Mouse (Mus musculus) ES-E14 (cell line): ENCODE data around the gene Casp7. TPM values are rescaled to one million over a fixed set of nuclear protein-coding genes. Genes with fewer than 3 reads are reported as not detected.

Experiments used
- DNase-seq: peaks from one replicate; pipeline ENCODE4 v3.0.0-alpha.2; 2013; ENCODE audit warnings: low read depth, low spot score
- H3K27ac ChIP-seq: 2 replicates; pipeline ENCODE4 v1.5.1; 2012; ENCODE audit warnings: low read depth, mild to moderate bottlenecking, low read length, moderate library complexity, mixed read lengths; ENCODE audit not compliant: poor library complexity, insufficient read depth, severe bottlenecking
- H3K36me3 ChIP-seq: 2 replicates; pipeline ENCODE4 v1.6.1; 2012; ENCODE audit warnings: mild to moderate bottlenecking, low read length, moderate library complexity, mixed read lengths; ENCODE audit not compliant: control insufficient read depth, poor library complexity, insufficient read depth, severe bottlenecking
- H3K4me1 ChIP-seq, 2 experiments: fragments of 150-350 bp in 1 of 2; sonication (generic) in 1 of 2; 2 replicates each; pipeline ENCODE4 v1.6.1; 2012; ENCODE audit warnings: low read length in 2 of 2, mild to moderate bottlenecking in 1 of 2, mixed read lengths in 1 of 2; ENCODE audit not compliant: control insufficient read depth in 2 of 2, insufficient read depth in 2 of 2, poor library complexity in 1 of 2
- H3K4me3 ChIP-seq, 2 experiments: fragments of 150-350 bp in 1 of 2; sonication (generic) in 1 of 2; 2 replicates each; pipeline ENCODE4 v1.5.1; 2012; ENCODE audit warnings: low read length in 2 of 2, low read depth in 1 of 2, mild to moderate bottlenecking in 1 of 2, mixed read lengths in 1 of 2; ENCODE audit not compliant: insufficient read depth in 1 of 2, poor library complexity in 1 of 2, severe bottlenecking in 1 of 2
- H3K9ac ChIP-seq: 2 replicates; pipeline ENCODE4 v1.6.1; 2012; ENCODE audit warnings: low read depth, mild to moderate bottlenecking, low read length, mixed read lengths; ENCODE audit not compliant: poor library complexity, insufficient read depth, severe bottlenecking
- H3K9me3 ChIP-seq: fragments of 150-350 bp; sonication (generic); 2 replicates; pipeline ENCODE4 v1.6.1; 2012; ENCODE audit warnings: low read depth, mild to moderate bottlenecking, low read length; ENCODE audit not compliant: control insufficient read depth, insufficient read depth
- CHD2 ChIP-seq: IDR thresholded peaks from 2 replicates; pipeline ENCODE4 v1.6.1; 2014; ENCODE audit warnings: mild to moderate bottlenecking, low read depth, low read length, inconsistent platforms
- HCFC1 ChIP-seq: IDR thresholded peaks from 2 replicates; pipeline ENCODE4 v1.6.1; 2012; ENCODE audit warnings: low read length, inconsistent platforms, borderline replicate concordance; ENCODE audit not compliant: insufficient read depth
- MAFK ChIP-seq: IDR thresholded peaks from 2 replicates; pipeline ENCODE4 v1.6.1; 2014; ENCODE audit warnings: mild to moderate bottlenecking, low read depth, low read length, inconsistent platforms; ENCODE audit not compliant: insufficient read depth
- ZC3H11A ChIP-seq: IDR thresholded peaks from 2 replicates; pipeline ENCODE4 v1.6.1; 2012; ENCODE audit warnings: low read depth, mild to moderate bottlenecking, inconsistent platforms, low read length, borderline replicate concordance
- ZNF384 ChIP-seq: IDR thresholded peaks from 2 replicates; pipeline ENCODE4 v1.6.1; 2012; ENCODE audit warnings: low read depth, low read length, inconsistent platforms
- in situ Hi-C, 2 experiments: fragments of 600-800 bp; cut with MboI; formaldehyde crosslinking; loops; one replicate each; pipeline ENCODE4 v1.15.1; 2025; ENCODE audit warnings: low sequenced_read_pairs in 2 of 2, inconsistent platforms in 1 of 2; ENCODE audit not compliant: unreplicated experiment in 2 of 2
- total RNA-seq: library from RNA; depleted of rRNA; stranded (reverse); fragments of 300-350 nt; gene quantifications from 2 replicates; pipeline ENCODE4 v1.2.3, GENCODE M21; 2012; rRNA removed

Gene Casp7
- 4.9 and 7.1 TPM in 2 replicates for total RNA-seq

GRCm38 (mm10) chr19:56396669-56397621 is at the start of gene Casp7:
Gene Casp7, plus strand, starts transcription at chr19:56397129.
- TF ChIP-seq ZC3H11A (0 out of 2 replicates have a peak, but pooled peaks have one; percentile 7), ZNF384 (no peak), CHD2 (0 out of 2 replicates have a peak, but pooled peaks have one; percentile 29)
- Histone ChIP-seq H3K36me3 (no peaks in the 10 kb centered on the region), H3K4me3 (peak within 1 kb of the TSS; percentile 58 to 64), H3K9me3 (no peaks in the 10 kb centered on the region), H3K9ac (peak within 1 kb of the TSS; percentile 27), H3K4me1 (peaks cover 0 to 2% of the 10 kb centered on the region in 2 experiments; a peak in 1 of 4 replicates), H3K27ac (no peak within 1 kb of the TSS)
- DNase-seq = no peak
- in situ Hi-C loops = no loop called here

GRCm38 (mm10) chr19:56349295-56349694 is 47.6 kb upstream of the Casp7 start:
- in situ Hi-C loops = no loop called here
- Histone ChIP-seq H3K9me3 (no peaks in the 10 kb centered on the region), H3K4me3 (no peak overlapping the region), H3K9ac (no peak overlapping the region), H3K36me3 (no peaks in the 10 kb centered on the region), H3K4me1 (no peaks in the 10 kb centered on the region), H3K27ac (no peak overlapping the region)
- TF ChIP-seq ZC3H11A = no peak
- TF ChIP-seq ZNF384 = no peak
- TF ChIP-seq MAFK = no peak
- TF ChIP-seq HCFC1 = no peak
- no peak for TF ChIP-seq CHD2
- no peak for DNase-seq

DNA sequence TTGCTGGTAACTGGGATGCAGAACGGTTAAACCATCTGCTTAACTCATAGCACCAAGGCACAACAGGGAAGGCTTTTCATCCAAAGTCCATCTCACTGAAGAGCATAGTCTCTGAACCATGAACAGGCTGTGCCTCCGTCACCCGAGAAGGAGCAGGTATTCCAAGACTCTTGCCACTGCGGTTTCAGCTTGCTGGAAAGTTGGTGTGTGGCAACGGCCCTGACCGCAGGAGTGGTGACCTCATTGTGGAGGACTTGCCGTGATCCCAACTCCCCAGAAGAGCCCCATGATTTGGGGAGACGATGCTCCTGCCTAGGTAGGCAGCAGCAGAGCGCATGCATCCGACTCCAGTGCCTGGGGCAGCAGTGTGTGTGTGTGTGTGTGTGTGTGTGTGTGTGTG is 43.2 kb upstream of the Casp7 start:
- no peaks in the 10 kb centered on the region for H3K9me3 ChIP-seq
- in situ Hi-C loops = no loop called here

GRCm38 (mm10) chr19:56355201-56355600 is 41.7 kb upstream of the Casp7 start:
- no peak overlapping the region for H3K4me3 ChIP-seq
- no peak overlapping the region for H3K9ac ChIP-seq
- in situ Hi-C loops = no loop called here
- no peaks in the 10 kb centered on the region for H3K9me3 ChIP-seq
- no peaks in the 10 kb centered on the region for H3K4me1 ChIP-seq
- TF ChIP-seq ZC3H11A (no peak), ZNF384 (no peak), MAFK (no peak), CHD2 (no peak), HCFC1 (no peak)
- no peak for DNase-seq
- H3K27ac ChIP-seq = no peak overlapping the region
- H3K36me3 ChIP-seq = no peaks in the 10 kb centered on the region

More for the DNA sequence above, 43.2 kb upstream of the Casp7 start:
- no peak overlapping the region for H3K9ac ChIP-seq
- H3K4me3 ChIP-seq = no peak overlapping the region
- no peaks in the 10 kb centered on the region for H3K4me1 ChIP-seq
- H3K27ac ChIP-seq = no peak overlapping the region
- H3K36me3 ChIP-seq = no peaks in the 10 kb centered on the region
- no peak for TF ChIP-seq ZNF384
- no peak for TF ChIP-seq HCFC1
- no peak for TF ChIP-seq MAFK
- no peak for TF ChIP-seq ZC3H11A
- no peak for TF ChIP-seq CHD2
- no peak for DNase-seq
